Mouse (Mus musculus) lung, embryonic 15.5 days (tissue): Measurements from ENCODE around the gene Sult6b2. TPM values are rescaled to one million over a fixed set of nuclear protein-coding genes. Genes with fewer than 3 reads are reported as not detected.

Source experiments
- ATAC-seq: fragments of 200-750 bp; cut with Nextera tagmentation; 2 replicates; pipeline ENCODE4 v1.8.0; 2017; ENCODE audit warnings: moderate number of reproducible peaks, borderline replicate concordance; ENCODE audit not compliant: low FRiP score, low TSS enrichment; ENCODE audit errors: extremely low read depth
- H3K27ac ChIP-seq: fragments of 300-500 bp; sonication (generic); 2 replicates; pipeline ENCODE4 v1.5.1; 2015; ENCODE audit warnings: moderate library complexity, mild to moderate bottlenecking, inconsistent platforms
- H3K27me3 ChIP-seq: fragments of 300-500 bp; sonication (generic); 2 replicates; pipeline ENCODE4 v1.6.1; 2015; ENCODE audit warnings: inconsistent platforms
- H3K36me3 ChIP-seq: fragments of 300-500 bp; sonication (generic); 2 replicates; pipeline ENCODE4 v1.6.1; 2015; ENCODE audit warnings: inconsistent platforms
- H3K4me1 ChIP-seq: fragments of 300-500 bp; sonication (generic); 2 replicates; pipeline ENCODE4 v1.6.1; 2015; ENCODE audit warnings: inconsistent platforms
- H3K4me2 ChIP-seq: fragments of 300-500 bp; sonication (generic); 2 replicates; pipeline ENCODE4 v1.6.1; 2015; ENCODE audit warnings: inconsistent platforms, mild to moderate bottlenecking, moderate library complexity
- H3K4me3 ChIP-seq: fragments of 300-500 bp; sonication (generic); 2 replicates; pipeline ENCODE4 v1.5.1; 2015; ENCODE audit warnings: mild to moderate bottlenecking, inconsistent platforms
- H3K9ac ChIP-seq: fragments of 300-500 bp; sonication (generic); 2 replicates; pipeline ENCODE4 v1.6.1; 2015; ENCODE audit warnings: inconsistent platforms
- H3K9me3 ChIP-seq: fragments of 300-500 bp; sonication (generic); 2 replicates; pipeline ENCODE4 v1.6.1; 2016; ENCODE audit warnings: inconsistent platforms
- WGBS: fragments of 180-500 bp; shearing (Covaris S2); methylation state at CpG from one replicate; pipeline ENCODE4 v1.1.7; 2015; 5-methylcytosine and 5-hydroxymethylcytosine counted together
- polyA plus RNA-seq: library from polyadenylated mRNA; unstranded; fragments of >200 nt; fragmentation: Nextera tagmentation; extraction: Ambion mirVana; gene quantifications from 2 replicates; pipeline ENCODE4 v1.2.1, GENCODE M21; 2015

The Sult6b2 gene
- polyA plus RNA-seq, 1 experiment from 2014 or later, result not detected

GRCm38 (mm10) chr6:142831706-142832105, 27.4 kb upstream of the Sult6b2 start:
- Histone ChIP-seq H3K4me1 (no peaks in the 10 kb centered on the region), H3K9me3 (no peaks in the 10 kb centered on the region), H3K9ac (no peak overlapping the region), H3K4me2 (no peak overlapping the region), H3K27ac (no peak overlapping the region), H3K36me3 (no peaks in the 10 kb centered on the region), H3K4me3 (no peak overlapping the region), H3K27me3 (0 out of 2 replicates have a peak, but pooled peaks cover 4% of the 10 kb centered on the region)
- WGBS, result 74% methylated on average over 3 of the region's 3 CpGs
- ATAC-seq, result no peak

- no peaks in the 10 kb centered on the region for H3K36me3 ChIP-seq
- no peaks in the 10 kb centered on the region for H3K9me3 ChIP-seq
- H3K4me1 ChIP-seq, result no peaks in the 10 kb centered on the region
- H3K4me3 ChIP-seq, result no peak overlapping the region
- H3K4me2 ChIP-seq, result no peak overlapping the region
- no peak overlapping the region for H3K9ac ChIP-seq
- 0 out of 2 replicates have a peak, but pooled peaks cover 4% of the 10 kb centered on the region for H3K27me3 ChIP-seq
- WGBS, result 11% methylated on average over 8 of the region's 8 CpGs
- no peak overlapping the region for H3K27ac ChIP-seq
- no peak for ATAC-seq
Measured at GRCm38 (mm10) chr6:142831243-142831642, 26.9 kb upstream of the Sult6b2 start.

GRCm38 (mm10) chr6:142830221-142830620, 25.9 kb upstream of the Sult6b2 start:
- no peaks in the 10 kb centered on the region for H3K9me3 ChIP-seq
- no peaks in the 10 kb centered on the region for H3K36me3 ChIP-seq
- H3K27ac ChIP-seq, result no peak overlapping the region
- no peaks in the 10 kb centered on the region for H3K4me1 ChIP-seq
- ATAC-seq, result no peak
- H3K4me3 ChIP-seq, result no peak overlapping the region
- no peak overlapping the region for H3K9ac ChIP-seq
- H3K4me2 ChIP-seq, result no peak overlapping the region
- WGBS, result 85% methylated on average over 3 of the region's 3 CpGs
- H3K27me3 ChIP-seq, result 0 out of 2 replicates have a peak, but pooled peaks cover 4% of the 10 kb centered on the region

- WGBS, result 67% methylated on average over 5 of the region's 5 CpGs
- Histone ChIP-seq H3K4me2 (no peak overlapping the region), H3K4me3 (no peak overlapping the region), H3K9me3 (no peaks in the 10 kb centered on the region), H3K27ac (no peak overlapping the region), H3K4me1 (no peaks in the 10 kb centered on the region), H3K9ac (no peak overlapping the region), H3K36me3 (no peaks in the 10 kb centered on the region), H3K27me3 (no peaks in the 10 kb centered on the region)
- ATAC-seq, result no peak
Measured at GRCm38 (mm10) chr6:142825449-142825848, 21.1 kb upstream of the Sult6b2 start.

- H3K36me3 ChIP-seq, result no peaks in the 10 kb centered on the region
- H3K27ac ChIP-seq, result no peak overlapping the region
- no peak for ATAC-seq
- no peak overlapping the region for H3K4me2 ChIP-seq
- no peak overlapping the region for H3K4me3 ChIP-seq
- no peaks in the 10 kb centered on the region for H3K9me3 ChIP-seq
- no peaks in the 10 kb centered on the region for H3K4me1 ChIP-seq
- H3K9ac ChIP-seq, result no peak overlapping the region
- 61% methylated on average over 5 of the region's 5 CpGs for WGBS
- no peaks in the 10 kb centered on the region for H3K27me3 ChIP-seq
Measured at GRCm38 (mm10) chr6:142823008-142823787, 18.9 kb upstream of the Sult6b2 start.

GRCm38 (mm10) chr6:142818306-142818705, 14.0 kb upstream of the Sult6b2 start:
- no peak for ATAC-seq
- H3K9ac ChIP-seq, result no peak overlapping the region
- H3K4me2 ChIP-seq, result no peak overlapping the region
- H3K4me3 ChIP-seq, result no peak overlapping the region
- 91% methylated on average over 10 of the region's 10 CpGs for WGBS
- no peak overlapping the region for H3K27ac ChIP-seq
- no peaks in the 10 kb centered on the region for H3K27me3 ChIP-seq
- H3K9me3 ChIP-seq, result no peaks in the 10 kb centered on the region
- 0 out of 2 replicates have a peak, but pooled peaks cover 2% of the 10 kb centered on the region for H3K4me1 ChIP-seq
- no peaks in the 10 kb centered on the region for H3K36me3 ChIP-seq

- 55% methylated on average over 3 of the region's 3 CpGs for WGBS
- no peak overlapping the region for H3K27ac ChIP-seq
- 0 out of 2 replicates have a peak, but pooled peaks cover 2% of the 10 kb centered on the region for H3K4me1 ChIP-seq
- no peak for ATAC-seq
- H3K27me3 ChIP-seq, result no peaks in the 10 kb centered on the region
- H3K36me3 ChIP-seq, result no peaks in the 10 kb centered on the region
- H3K4me2 ChIP-seq, result no peak overlapping the region
- H3K9ac ChIP-seq, result no peak overlapping the region
- no peaks in the 10 kb centered on the region for H3K9me3 ChIP-seq
- H3K4me3 ChIP-seq, result no peak overlapping the region
Measured at GRCm38 (mm10) chr6:142815513-142815912, 11.2 kb upstream of the Sult6b2 start.

- Histone ChIP-seq H3K4me3 (peak overlapping the region; percentile 33), H3K27me3 (no peaks in the 10 kb centered on the region), H3K36me3 (no peaks in the 10 kb centered on the region), H3K4me2 (peak overlapping the region; percentile 58), H3K9ac (0 out of 2 replicates have a peak overlapping the region, but pooled peaks have one; percentile 32), H3K4me1 (0 out of 2 replicates have a peak, but pooled peaks cover 2% of the 10 kb centered on the region), H3K27ac (no peak overlapping the region), H3K9me3 (no peaks in the 10 kb centered on the region)
- ATAC-seq, result 0 out of 2 replicates have a peak, but pooled peaks have one; percentile 53
- WGBS, result 3% methylated on average over 15 of the region's 15 CpGs
Measured at GRCm38 (mm10) chr6:142814495-142814921, 10.2 kb upstream of the Sult6b2 start.

- Histone ChIP-seq H3K4me2 (peak overlapping the region; percentile 58), H3K9me3 (no peaks in the 10 kb centered on the region), H3K27ac (no peak overlapping the region), H3K27me3 (no peaks in the 10 kb centered on the region), H3K4me3 (no peak overlapping the region), H3K4me1 (0 out of 2 replicates have a peak, but pooled peaks cover 2% of the 10 kb centered on the region), H3K9ac (no peak overlapping the region), H3K36me3 (no peaks in the 10 kb centered on the region)
- no peak for ATAC-seq
- 57% methylated on average over 10 of the region's 10 CpGs for WGBS
Measured at GRCm38 (mm10) chr6:142814011-142814410, 9.7 kb upstream of the Sult6b2 start.

GRCm38 (mm10) chr6:142812969-142813368, 8.7 kb upstream of the Sult6b2 start:
- H3K4me1 ChIP-seq, result 0 out of 2 replicates have a peak, but pooled peaks cover 2% of the 10 kb centered on the region
- H3K27ac ChIP-seq, result no peak overlapping the region
- no peaks in the 10 kb centered on the region for H3K27me3 ChIP-seq
- no peaks in the 10 kb centered on the region for H3K9me3 ChIP-seq
- no peak overlapping the region for H3K9ac ChIP-seq
- ATAC-seq, result no peak
- H3K36me3 ChIP-seq, result no peaks in the 10 kb centered on the region
- no peak overlapping the region for H3K4me2 ChIP-seq
- WGBS, result 79% methylated on average over 5 of the region's 5 CpGs
- H3K4me3 ChIP-seq, result no peak overlapping the region

GRCm38 (mm10) chr6:142810239-142810638, 5.9 kb upstream of the Sult6b2 start:
- Histone ChIP-seq H3K36me3 (no peaks in the 10 kb centered on the region), H3K27ac (no peak overlapping the region), H3K9ac (no peak overlapping the region), H3K4me1 (0 out of 2 replicates have a peak, but pooled peaks cover 2% of the 10 kb centered on the region), H3K4me3 (no peak overlapping the region), H3K9me3 (no peaks in the 10 kb centered on the region), H3K4me2 (no peak overlapping the region), H3K27me3 (no peaks in the 10 kb centered on the region)
- 61% methylated on average over 6 of the region's 6 CpGs for WGBS
- ATAC-seq, result no peak

- no peak for ATAC-seq
- Histone ChIP-seq H3K4me3 (no peak overlapping the region), H3K27ac (no peak overlapping the region), H3K36me3 (no peaks in the 10 kb centered on the region), H3K4me2 (no peak overlapping the region), H3K9me3 (no peaks in the 10 kb centered on the region), H3K9ac (no peak overlapping the region), H3K4me1 (0 out of 2 replicates have a peak, but pooled peaks cover 2% of the 10 kb centered on the region), H3K27me3 (no peaks in the 10 kb centered on the region)
- WGBS, result 18% methylated on average over 6 of the region's 6 CpGs
Measured at GRCm38 (mm10) chr6:142809373-142810098, 5.2 kb upstream of the Sult6b2 start.
